Mouse (Mus musculus): ENCODE data around the gene Rpp25l.
A peak's percentile ranks its signal among the peaks of the same experiment; 100 is the strongest.
"Not testable (repeated sequence)": the region's sequence is repeated elsewhere in the genome, so short reads cannot be mapped to it uniquely, and the experiment has no call there.

Gene Rpp25l

GRCm38 (mm10) chr4:41713197-41714067 lies at the start of gene Rpp25l:
Rpp25l (minus strand) TSS chr4:41713534.
- DNase-seq (ENCODE audit: inconsistent ontology term), result peak; percentile 88

GRCm38 (mm10) chr4:41762688-41763114 lies 49.4 kb upstream of the Rpp25l start:
- not testable (repeated sequence) for DNase-seq (ENCODE audit: inconsistent ontology term)

GRCm38 (mm10) chr4:41762099-41762687 lies 48.9 kb upstream of the Rpp25l start:
- DNase-seq (ENCODE audit: inconsistent ontology term), result no peak

- no peak for DNase-seq (ENCODE audit: inconsistent ontology term)
Measured at GRCm38 (mm10) chr4:41761680-41762079, 48.3 kb upstream of the Rpp25l start.

- no peak for DNase-seq (ENCODE audit: inconsistent ontology term)
Measured at GRCm38 (mm10) chr4:41760911-41761310, 47.6 kb upstream of the Rpp25l start.

- DNase-seq (ENCODE audit: inconsistent ontology term), result peak; percentile 97
Measured at GRCm38 (mm10) chr4:41760288-41760721, 47.0 kb upstream of the Rpp25l start.

- no peak for DNase-seq (ENCODE audit: inconsistent ontology term)
Measured at GRCm38 (mm10) chr4:41759656-41760287, 46.4 kb upstream of the Rpp25l start.

- DNase-seq (ENCODE audit: inconsistent ontology term), result peak; percentile 71
Measured at GRCm38 (mm10) chr4:41759206-41759605, 45.9 kb upstream of the Rpp25l start.

GRCm38 (mm10) chr4:41758701-41759100 lies 45.4 kb upstream of the Rpp25l start:
- DNase-seq (ENCODE audit: inconsistent ontology term), result no peak

GRCm38 (mm10) chr4:41758021-41758420 lies 44.7 kb upstream of the Rpp25l start:
- DNase-seq (ENCODE audit: inconsistent ontology term), result no peak

- no peak for DNase-seq (ENCODE audit: inconsistent ontology term)
Measured at GRCm38 (mm10) chr4:41757321-41757720, 44.0 kb upstream of the Rpp25l start.

GRCm38 (mm10) chr4:41756440-41756839 lies 43.1 kb upstream of the Rpp25l start:
- DNase-seq (ENCODE audit: inconsistent ontology term), result no peak

- peak; percentile 85 for DNase-seq (ENCODE audit: inconsistent ontology term)
Measured at GRCm38 (mm10) chr4:41755338-41756305, 42.3 kb upstream of the Rpp25l start, which contains the start of gene Sigmar1. Sigmar1 (minus strand) TSS chr4:41756157.

GRCm38 (mm10) chr4:41754797-41755337 lies 41.5 kb upstream of the Rpp25l start, which contains the start of gene Galt:
Galt (plus strand) TSS chr4:41755228.
- no peak for DNase-seq (ENCODE audit: inconsistent ontology term)

- no peak for DNase-seq (ENCODE audit: inconsistent ontology term)
Measured at GRCm38 (mm10) chr4:41745021-41745420, 31.7 kb upstream of the Rpp25l start.

- DNase-seq (ENCODE audit: inconsistent ontology term), result no peak
Measured at GRCm38 (mm10) chr4:41744131-41744530, 30.8 kb upstream of the Rpp25l start.

- DNase-seq (ENCODE audit: inconsistent ontology term), result peak; percentile 98
Measured at GRCm38 (mm10) chr4:41741158-41741560, 27.8 kb upstream of the Rpp25l start.

- no peak for DNase-seq (ENCODE audit: inconsistent ontology term)
Measured at GRCm38 (mm10) chr4:41740380-41741157, 27.2 kb upstream of the Rpp25l start.

- DNase-seq (ENCODE audit: inconsistent ontology term), result no peak
Measured at GRCm38 (mm10) chr4:41739260-41739659, 25.9 kb upstream of the Rpp25l start.

- no peak for DNase-seq (ENCODE audit: inconsistent ontology term)
Measured at GRCm38 (mm10) chr4:41738256-41738603, 24.9 kb upstream of the Rpp25l start.
